Mouse (Mus musculus): Measurements from ENCODE around the gene Fmnl2.

Gene Fmnl2

DNA sequence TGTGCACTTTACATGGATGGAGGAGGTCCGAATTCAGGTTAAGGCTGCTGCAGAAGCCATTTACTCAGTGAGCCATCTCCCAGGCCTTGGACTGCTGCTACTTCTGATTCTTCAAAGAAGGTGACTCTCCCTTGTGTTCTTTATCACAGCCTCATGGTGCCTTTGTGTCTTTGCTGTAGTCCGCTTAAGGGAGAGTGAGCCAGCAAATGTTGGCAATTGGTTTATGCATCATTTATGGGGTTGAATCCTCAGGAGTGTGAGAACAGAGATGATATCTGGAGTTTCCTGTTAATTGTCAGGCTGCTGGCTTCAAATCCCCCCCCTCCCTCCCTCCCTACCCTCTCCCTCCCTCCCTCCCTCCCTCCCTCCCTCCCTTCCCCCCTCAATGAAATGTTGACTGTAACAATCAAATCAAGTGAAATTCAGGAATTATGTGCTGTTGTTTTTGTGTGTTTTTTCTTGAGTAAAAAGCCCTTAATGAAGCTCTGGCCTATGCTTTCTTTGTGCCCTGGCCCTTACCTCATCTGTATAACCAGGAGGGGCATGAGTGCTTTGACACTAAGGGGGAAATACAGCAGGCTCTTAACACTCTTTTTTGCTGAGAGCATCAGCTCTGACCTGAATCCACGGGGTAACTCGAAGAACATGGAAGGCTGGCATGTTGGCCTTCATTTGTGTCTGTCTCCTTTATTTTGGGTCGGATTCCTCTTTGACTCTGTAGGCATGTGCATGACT is 63.2 kb downstream of the Fmnl2 start:
- DNase-seq = no peak

DNA sequence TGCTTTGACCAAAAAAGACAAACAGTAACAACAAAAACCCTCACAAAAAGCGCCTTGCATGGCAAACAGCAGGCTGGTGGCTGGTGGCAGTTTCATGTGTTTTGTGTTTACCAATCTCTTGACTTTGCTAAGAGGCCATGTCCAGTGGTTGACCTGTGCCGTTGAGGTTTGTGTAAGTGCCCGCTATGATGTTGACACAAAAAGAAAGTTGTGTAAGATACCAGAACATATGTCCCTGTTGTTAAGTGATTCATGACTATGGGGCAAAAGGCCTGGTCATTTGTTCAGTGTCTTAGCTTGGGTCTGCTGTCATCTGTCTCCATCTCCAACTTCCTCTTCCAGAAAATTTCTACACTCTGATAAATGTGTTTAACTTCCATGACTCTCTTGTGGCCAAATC is 67.4 kb downstream of the Fmnl2 start:
- peak; percentile 48 to 52 for DNase-seq

DNA sequence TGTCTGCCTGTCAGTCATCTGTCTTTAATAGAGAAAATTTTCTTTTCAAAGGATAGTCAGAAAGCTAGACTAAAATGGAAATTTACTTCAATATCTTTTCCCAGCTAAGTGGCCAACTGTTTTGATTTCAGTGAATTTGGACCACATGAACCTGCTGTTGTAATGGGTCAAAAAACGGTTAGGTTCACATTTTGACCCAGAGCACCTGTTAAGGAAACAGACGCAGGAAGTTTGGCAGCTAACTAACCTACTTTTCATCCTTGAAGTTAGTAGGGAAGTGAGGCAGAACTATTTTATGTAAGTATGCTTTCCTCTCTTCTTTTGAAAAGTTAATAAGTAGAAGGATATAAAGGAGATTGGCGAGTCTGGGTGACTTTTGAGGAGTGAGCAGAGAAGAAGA is 69.7 kb downstream of the Fmnl2 start:
- DNase-seq = no peak

DNA sequence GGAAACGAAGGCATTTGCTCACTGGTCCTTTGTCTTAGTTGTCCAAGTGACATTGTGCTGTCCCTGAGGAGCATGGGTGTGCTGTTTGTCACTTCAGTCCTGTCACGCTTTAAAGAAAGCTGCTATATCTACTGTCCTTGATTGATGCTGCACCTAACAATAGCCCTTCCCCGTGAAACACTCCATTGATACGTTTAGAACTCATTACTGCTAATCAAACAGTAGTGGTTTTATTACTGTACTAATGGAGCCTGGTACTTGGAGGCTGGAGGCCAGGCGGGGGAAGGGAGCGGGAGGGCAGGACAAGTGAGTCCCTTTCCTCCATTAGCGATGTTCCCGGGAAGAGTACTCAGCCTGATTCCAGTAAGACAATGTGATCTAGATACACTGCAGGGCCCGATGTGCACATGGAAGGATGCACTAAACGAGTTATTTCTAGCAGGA is 70.2 kb downstream of the Fmnl2 start:
- DNase-seq = no peak

DNA sequence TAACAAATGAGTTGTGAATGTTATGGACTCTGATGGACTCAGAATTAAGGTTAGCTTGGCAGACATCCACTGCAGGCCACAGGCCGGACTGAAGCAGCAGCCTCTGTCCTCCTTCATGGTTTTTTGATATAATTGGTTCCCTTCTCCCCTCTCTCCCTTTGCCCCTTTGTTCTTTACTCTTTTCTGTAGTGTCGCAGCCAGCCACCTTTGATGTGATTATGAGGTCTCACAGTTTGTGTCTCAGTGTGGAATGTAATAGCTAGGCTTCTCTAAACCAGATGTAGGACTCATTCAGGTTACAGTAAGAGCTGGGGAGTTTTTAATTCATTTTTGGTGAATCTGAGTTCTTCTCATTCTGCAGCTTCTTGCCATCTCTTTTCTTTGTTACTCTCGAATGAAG is 70.7 kb downstream of the Fmnl2 start:
- DNase-seq = no peak

DNA sequence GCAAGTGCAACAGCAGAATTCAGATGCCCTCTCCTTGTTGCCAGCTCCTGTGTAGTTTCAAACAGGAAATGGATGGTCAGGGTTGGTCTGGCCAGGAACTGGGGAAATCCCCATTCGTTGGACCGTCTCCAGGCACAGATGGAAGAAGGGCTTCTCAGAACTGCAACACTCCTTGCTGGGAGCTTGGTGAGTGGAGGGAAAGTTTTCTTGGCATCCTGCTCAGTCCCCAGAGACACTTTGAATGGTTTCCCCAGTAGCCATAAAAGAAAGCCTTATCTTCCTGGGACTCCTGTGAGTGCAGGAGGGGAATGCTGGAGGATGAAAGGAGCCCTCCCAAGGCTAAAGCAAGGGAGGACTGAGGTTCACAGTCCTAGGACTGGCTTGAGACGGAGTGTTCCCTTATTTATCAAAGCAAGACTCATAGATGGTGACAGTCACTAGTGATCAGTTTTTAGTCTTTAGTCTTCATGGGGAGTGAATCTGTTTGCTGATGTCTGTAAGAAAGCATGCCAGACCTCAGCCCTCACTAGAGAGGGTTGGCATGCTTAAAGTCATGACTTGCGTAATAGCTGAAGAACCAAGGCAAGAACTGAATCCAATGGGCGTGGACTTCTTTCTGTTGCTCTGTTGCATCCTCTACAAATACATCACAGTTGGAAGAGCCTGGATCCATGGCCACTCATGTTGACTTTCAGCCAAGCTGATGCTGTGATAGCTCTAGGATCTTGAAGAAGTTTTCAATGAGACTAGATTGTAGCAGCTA is 72.6 kb downstream of the Fmnl2 start:
- DNase-seq = peak; percentile 56 to 74

DNA sequence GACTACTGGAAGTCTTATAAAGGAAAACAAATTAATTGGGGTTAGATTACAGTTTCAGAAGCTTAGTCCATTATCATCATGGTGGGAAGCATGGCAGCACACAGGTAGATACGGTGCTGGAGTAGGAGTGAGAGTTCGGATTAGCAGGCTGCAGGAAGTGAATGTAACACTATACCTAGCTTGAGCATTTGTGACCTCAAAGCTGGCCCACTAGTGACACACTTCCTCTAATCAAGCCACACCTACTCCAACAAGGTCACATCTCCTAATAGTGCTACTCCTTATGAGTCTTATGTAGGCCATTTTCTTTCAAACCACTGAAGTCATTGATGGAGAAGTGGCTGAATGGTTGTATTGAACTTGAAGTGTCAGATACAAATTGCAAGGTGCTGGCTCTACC is 73.7 kb downstream of the Fmnl2 start:
- DNase-seq = no peak

DNA sequence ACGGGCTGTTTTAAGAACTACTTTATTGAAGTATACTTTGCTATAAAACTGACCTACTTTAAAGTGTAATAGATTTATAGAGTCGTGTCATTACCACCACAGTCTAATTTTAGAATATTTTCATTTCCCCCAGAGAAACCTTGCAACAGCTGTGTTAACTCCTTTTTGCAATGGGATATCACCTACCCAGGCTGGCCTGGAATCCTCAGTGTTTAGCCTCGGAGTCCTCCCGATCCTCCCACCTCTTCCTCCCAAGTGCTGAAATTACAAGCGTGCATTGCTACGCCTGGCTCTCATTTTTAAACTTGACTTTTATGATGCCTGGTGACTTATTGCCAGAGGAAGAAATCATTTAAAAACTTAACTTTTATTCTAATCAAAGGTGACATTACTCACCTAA is 78.2 kb downstream of the Fmnl2 start:
- DNase-seq = no peak

DNA sequence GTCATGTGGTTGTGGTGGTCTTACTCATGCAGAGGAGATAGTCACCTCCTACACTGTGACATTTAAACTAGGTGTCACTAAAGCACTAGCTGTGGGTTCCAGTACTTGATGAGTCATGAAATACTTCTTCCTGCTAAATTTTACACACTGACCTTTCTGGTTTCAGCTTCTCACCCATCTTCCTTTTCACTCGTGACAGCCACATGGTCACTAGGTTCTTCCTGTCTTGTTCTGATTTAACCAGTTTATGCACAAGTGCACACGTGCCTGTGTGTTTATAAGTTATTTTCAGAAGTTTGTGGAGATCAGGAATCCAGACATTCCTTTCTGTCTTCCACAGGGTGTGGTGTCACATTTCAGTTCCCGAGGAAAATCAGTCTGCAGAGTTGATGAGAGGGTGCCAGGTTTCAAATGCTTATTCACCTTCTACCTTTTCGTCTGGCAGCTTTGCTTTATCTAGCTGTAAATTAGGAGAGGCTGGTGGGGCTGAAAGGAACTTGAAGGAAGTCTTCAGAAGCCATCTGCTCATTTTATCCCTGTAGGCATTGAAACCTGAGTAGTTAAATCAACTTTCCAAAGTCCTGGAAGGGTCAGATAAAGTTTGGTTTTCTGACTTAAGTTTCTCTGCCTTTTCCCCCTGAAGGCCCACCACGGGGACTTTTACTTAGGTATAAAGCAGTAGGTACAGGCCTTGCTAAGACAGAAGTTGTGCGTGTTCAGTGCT is 80.9 kb downstream of the Fmnl2 start:
- DNase-seq = no peak

DNA sequence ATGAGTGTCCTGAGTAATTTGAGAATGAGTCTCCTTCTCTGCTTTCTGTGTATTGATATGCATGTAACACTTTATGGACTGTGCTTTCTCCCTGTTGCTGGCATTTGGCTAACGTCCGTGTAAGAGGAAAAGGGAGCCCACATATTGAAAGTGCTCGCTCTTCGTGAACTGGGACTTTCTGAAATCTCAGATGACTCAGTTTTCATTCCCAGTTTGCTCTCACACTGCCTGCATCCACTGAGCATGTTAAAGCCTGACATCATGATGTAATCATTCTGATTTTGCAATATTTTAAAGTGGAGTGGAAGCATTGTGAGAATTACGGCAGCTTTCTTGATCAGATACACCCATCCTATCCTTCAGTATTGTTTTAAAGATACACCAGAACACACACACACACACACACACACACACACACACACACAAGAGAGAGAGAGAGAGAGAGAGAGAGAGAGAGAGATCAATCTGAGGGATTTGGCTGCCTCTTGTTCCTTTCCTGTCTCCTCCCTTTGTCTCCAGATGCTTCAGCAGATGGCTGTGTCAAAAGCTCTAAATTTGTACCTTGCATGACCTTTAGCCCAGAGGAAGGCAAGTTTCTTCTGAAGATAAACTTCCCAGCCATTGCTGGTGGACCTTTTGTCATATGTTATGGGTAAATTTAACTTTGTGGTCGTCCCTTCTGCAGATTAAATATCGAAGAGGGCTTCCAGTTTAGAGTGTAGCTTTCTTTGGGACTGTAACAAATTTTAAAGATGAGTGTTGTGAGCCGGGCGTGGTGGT is 86.2 kb downstream of the Fmnl2 start:
- DNase-seq = no peak

DNA sequence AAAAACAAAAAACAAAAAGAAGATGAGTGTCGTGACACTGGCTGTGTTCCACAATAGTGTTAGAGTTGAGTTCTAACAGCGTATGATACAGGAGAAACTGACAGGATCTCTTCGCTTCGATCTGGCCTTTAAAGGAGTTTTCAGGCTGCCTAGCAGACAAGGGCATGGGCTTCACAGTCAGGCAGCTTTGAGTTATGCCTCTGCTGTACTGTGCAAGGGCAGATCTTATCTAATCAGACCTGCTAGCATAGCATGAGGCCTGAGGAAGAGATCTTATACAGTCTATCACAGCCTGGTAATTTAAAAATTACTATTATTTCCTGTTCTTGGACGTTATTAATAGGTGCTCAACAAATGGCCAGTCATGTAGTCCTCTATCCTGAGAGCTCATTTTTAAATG is 86.9 kb downstream of the Fmnl2 start:
- DNase-seq = no peak

DNA sequence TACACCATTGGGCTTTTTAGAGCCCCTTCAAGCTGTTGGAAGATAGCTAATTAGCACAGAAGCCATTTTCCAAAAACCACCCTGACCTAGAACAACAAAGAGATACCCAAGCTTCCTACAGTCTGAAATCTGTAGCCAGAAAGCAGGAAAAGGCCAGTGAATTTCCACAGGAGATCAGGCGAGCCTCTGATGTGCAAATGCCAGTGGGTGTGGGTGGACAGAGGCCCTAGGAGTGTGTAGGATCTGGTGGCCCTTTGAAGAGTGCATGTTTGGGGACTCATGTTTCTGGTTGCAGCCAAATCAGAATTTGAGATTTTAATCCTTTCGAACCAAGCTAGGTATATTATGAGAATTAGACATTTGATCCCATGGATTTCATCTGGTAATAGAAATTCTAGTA is 88.4 kb downstream of the Fmnl2 start:
- no peak for DNase-seq

DNA sequence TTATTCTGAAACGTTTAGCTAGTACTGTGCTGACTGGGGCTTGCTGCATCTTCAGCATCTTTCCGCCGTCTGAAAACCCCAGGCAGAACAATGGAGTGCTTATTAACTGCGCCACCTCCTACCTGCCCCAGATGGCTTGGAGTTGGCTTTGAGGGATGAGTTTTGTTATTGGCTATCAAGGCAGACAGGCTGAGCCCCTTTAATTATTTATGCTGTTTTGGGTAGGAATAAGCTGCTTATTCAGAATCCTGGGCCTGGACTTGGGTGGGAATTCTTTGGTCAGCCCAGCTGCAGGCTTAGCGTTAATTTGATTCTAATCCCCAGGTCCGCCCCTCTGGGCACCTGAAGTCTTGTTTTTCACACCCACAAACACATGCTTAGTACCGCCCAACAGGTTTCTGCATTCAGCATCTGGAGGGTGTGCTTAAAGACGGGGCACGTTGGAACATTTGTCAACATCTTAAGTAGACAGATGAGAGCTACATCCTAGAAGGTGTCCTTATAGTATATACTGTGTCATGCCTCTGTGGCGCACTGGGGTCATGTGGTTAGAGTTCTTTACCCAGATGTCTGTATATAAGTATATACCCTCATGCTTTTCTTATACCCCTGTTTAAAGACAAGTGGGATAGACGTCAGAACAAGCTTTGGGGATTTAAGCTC is 89.0 kb downstream of the Fmnl2 start:
- DNase-seq = no peak

DNA sequence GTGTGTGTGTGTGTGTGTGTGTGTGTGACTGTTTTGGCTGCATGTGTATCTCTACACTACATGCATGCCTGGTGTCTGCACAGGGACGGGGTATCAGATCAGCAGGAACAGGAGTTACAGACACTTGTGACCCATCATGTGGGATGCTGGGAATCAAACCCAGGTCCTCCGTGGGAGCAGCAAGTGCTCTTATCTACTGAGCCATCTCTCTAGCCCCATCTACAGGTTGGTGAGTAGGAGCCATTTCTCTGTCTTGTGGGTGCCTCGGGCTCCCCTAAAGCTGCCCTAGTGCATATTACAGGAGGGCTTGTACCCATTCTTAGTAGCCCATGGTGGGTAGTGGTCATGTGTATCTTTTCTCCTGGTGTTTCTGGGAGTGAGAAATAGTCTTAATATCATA is 90.7 kb downstream of the Fmnl2 start:
- no peak for DNase-seq

DNA sequence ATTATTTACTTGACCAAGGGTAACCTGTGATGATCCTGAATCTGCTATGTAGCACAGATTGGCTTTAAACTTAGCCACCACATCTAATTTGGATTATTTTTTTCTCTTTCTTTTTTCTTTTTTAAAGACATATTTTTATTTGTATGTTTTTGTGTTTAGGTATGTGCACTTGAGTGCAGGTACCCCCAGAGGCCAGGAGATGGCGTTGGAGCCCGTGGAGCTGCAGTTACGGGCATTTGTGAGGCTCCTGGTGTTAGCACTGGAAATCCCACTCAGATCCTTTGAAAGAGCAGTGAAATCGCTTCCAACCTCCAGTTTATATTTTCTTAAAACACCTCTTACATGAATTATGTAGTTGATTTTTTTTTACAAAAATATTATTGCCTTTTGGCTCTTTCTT is 91.9 kb downstream of the Fmnl2 start:
- DNase-seq = no peak

DNA sequence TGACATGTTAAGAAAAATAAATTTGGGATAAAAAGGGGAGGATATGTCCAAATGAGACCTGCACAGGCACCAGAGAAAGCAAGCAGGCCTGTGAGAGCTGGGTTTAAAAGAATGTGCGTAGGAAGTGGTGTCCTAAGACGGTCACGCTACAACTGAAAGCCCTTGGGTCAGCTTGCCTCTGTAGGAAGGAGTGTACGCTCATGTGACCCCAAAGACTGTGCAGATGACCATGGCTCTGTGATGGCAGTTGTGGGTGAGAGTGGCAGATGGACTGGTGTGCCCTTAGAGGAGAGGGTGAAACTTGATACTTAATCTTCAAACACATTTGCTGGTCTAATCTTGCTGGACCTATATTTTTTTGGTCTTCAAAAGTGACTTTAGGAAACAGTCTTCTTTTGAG is 92.6 kb downstream of the Fmnl2 start:
- no peak for DNase-seq

DNA sequence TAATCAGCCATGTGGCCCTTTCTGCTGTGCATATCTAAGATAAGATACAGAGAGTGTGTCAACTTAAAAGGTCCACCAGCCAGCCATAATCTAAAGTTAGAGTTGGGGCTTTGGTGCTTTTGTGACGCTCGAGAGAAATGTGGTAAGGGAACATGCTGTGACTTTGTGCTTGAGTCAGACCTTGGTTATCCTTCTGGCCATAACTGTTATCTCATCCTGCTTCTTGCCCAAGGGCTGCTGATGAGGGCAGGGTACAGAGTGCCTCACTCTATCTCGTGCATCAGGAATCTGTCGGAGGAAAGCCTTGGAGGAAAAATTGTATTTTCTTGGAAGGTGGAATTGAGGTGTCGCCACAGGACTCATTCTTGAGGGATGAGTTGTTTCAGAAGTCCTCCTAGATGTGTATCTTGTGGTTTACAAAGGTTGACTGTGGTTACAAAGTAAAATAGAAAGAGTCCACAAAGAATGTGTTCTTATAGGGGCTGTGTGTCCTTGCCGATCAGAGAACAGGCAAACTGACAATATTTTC is 94.6 kb downstream of the Fmnl2 start:
- DNase-seq = no peak

DNA sequence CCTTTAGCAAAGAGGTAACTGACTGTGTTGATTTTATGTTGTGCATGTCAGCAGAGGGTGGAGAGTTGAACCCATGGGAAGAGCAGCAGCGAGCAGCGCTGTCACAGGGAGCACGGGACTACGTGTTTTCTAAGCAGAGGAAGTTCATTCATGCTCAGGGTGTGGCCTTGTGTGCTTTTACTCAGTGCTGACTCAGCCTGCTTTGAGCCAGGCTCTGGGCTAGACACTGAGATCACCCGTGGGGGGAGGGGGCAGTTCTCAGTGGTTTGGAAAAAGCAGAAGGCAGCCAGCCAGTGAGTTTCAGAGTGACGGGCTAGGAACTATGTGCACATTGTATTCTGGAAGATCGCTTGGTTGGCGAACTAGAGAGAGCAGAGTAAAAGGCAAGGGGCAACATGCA is 97.4 kb downstream of the Fmnl2 start:
- peak; percentile 81 for DNase-seq

DNA sequence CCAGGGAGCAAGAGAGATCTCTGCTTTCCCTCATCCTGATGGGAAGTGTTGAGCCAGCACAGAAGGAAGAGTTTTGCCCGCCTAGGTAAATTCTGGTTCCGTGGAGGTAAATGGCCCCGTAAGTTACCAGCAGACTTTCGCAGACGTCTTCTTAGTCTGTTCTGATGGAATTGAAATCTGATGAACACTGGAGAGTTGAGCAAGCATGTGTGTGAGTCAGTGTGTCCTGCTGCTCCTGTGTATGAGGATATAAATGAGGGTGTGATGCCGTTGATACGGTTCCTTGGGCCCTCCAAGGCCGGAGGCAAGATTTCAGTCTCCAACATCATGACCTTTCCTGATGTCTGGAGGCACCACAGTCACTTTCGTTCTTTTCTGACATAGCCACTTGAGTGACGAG is 98.2 kb downstream of the Fmnl2 start:
- DNase-seq = no peak

DNA sequence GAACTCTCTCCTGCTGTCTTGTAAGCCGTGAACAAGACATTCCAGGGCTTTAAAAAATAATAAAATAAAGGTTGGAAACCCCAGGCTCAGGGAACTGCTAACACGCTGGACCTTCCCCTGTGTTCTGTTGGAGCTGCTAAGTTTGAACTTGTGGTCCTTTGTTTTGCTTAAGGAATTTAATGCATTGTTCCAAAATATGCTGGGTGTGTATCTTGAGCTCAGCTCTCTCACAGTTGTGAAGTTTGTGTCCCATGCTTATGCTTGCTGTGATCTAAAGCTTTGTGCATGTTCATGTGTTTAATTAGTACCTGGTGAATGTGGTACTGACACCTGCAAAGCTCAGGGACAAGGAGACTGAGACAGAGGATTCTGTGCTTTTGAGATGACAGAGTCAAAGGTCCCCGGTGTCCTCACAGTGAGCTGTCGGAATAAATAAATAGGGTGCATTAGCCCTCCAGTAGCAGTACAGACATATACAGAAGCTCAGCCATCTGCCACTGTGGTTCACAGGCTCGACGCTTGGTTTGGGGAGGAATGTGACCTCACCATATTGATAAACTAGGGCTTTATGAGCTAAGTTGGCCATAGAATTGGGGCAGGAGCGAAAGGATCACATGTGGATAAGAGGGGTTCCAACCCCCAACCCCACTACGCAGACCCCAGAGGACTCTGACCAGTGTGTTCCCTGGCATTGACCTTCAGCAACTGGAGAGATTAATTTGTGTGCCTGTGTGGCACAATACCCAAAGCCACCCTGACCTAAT is 100.3 kb downstream of the Fmnl2 start:
- no peak for DNase-seq

DNA sequence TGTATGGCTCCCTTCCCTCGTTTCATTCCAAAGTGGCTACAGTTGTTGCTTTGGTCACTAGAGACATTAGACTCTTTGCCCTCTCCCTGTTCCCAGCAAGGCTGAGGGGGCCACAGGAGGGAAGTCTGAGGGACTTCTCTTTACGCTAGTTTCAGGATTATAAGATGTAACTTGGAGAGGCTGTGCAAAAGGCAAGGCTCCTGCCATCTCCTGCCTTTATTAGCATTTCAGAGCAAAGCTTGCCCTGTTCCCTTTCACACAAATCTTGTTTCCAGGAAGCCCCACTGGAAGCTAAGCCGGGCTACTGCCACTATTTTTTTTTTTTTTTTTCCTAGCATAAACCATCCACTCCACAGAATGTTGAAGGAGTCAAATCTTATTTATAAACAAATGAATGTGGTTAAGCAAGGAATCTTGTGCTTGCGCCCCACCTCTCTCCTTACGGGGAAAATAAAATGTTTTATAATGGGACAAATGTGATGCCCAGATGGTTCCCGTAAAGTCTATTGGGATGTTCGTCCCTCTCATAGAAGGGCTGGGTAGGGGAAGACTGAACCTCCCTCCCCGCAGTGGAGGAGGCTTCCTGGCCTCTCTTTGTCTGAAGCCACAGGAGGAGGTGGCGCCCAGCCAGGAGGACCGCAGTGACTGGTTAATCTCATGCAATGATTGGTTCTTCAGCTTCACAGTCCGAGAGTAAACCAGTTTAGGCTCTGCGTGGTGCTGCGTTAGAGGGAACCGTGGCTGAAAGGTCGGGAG is 101.1 kb downstream of the Fmnl2 start:
- DNase-seq = peak; percentile 66 to 71
